In genomic region chr3:95142617-95143011, GRCm38 (mm10) we compare ENCODE assay signal across 9 mouse cellular contexts. TPM values are rescaled to one million over a fixed set of nuclear protein-coding genes. Genes with fewer than 3 reads are reported as not detected.
DNase-seq lines count a peak whose midpoint lies in the region; ATAC-seq and TF ChIP-seq lines count a peak whose summit lies in the region.
"Had no signal": no experiment of that assay in that cellular context is flagged by ENCODE, and none has a peak within 500 bp of the region (broad histone marks: within the 10 kb centered on the region; RNA-seq: fewer than 3 reads in every experiment).

No protein-coding gene starts in this region.

- peak; percentile 79 for ATAC-seq in forebrain, embryonic 13.5 days
- ATAC-seq in hematopoietic stem cell, adult 5-6 weeks (replicated peaks in 1 of 2; ENCODE audit: insufficient read depth in 1 of 2, low FRiP score in 2 of 2, low TSS enrichment in 1 of 2, low read depth in 1 of 2, poor library complexity in 2 of 2, severe bottlenecking in 2 of 2), result peak; percentile 79
- peak; percentile 77 for ATAC-seq in lung, embryonic 16.5 days (ENCODE audit: low read depth)

- H3K4me1 ChIP-seq in ES-Bruce4 (ENCODE audit: control insufficient read depth, insufficient read depth, low read length), result peaks cover 2% of the 10 kb centered on the region
- no peaks in the 10 kb centered on the region for H3K4me1 ChIP-seq in forebrain, embryonic 13.5 days
- H3K4me1 ChIP-seq in lung, embryonic 16.5 days (replicated peaks; ENCODE audit: control insufficient read depth, insufficient read depth, low read length), result no peaks in the 10 kb centered on the region
- peaks cover 32% of the 10 kb centered on the region for H3K4me1 ChIP-seq in thymus, adult 2 months (replicated peaks; ENCODE audit: control insufficient read depth, insufficient read depth, low read length)
- H3K4me1 ChIP-seq: heart, embryonic 13.5 days had no signal

- TF ChIP-seq POLR2A in ES-Bruce4 (IDR thresholded peaks at IDR 0.05; ENCODE audit: insufficient read depth, low read length), result no peak
- TF ChIP-seq POLR2A in thymus, adult 2 months (IDR thresholded peaks at IDR 0.05; ENCODE audit: control insufficient read depth, extremely low read depth, insufficient read depth, low read length, poor library complexity), result no peak

- no peak for TF ChIP-seq EP300 in ES-Bruce4 (IDR thresholded peaks at IDR 0.05; ENCODE audit: insufficient read depth, low read depth, low read length)

- 8% methylated on average over 5 of the region's 5 CpGs for WGBS in forebrain, embryonic 13.5 days
- 9% methylated on average over 5 of the region's 5 CpGs for WGBS in lung, embryonic 16.5 days
- 8% methylated on average over 5 of the region's 5 CpGs for WGBS in thymus, adult 2 months

- no peak overlapping the region for H3K9ac ChIP-seq in ES-Bruce4 (ENCODE audit: low read depth, poor library complexity, severe bottlenecking)
- no peak overlapping the region for H3K9ac ChIP-seq in forebrain, embryonic 13.5 days
- no peak overlapping the region for H3K9ac ChIP-seq in lung, embryonic 16.5 days (ENCODE audit: low read length)
- H3K9ac ChIP-seq: heart, embryonic 13.5 days had no signal

- H3K9me3 ChIP-seq in ES-Bruce4 (replicated peaks; ENCODE audit: control insufficient read depth, insufficient read depth, low read length, poor library complexity, severe bottlenecking), result no peaks in the 10 kb centered on the region
- H3K9me3 ChIP-seq in forebrain, embryonic 13.5 days (replicated peaks), result no peaks in the 10 kb centered on the region
- H3K9me3 ChIP-seq in lung, embryonic 16.5 days (ENCODE audit: control insufficient read depth, low read length), result no peaks in the 10 kb centered on the region
- H3K9me3 ChIP-seq: heart, embryonic 13.5 days had no signal

- DNase-seq in c-Kit-positive CD71-positive TER-119-positive erythroid progenitor cells, embryonic 14.5 days (ENCODE audit: low spot score), result peak; percentile 83
- peak; percentile 70 to 89 for DNase-seq in layer of hippocampus, adult 8-10 months (ENCODE audit: low spot score in 2 of 2)
- DNase-seq in ovary, adult 18-20 months (ENCODE audit: low spot score), result peak; percentile 66
- DNase-seq in thymus, adult 2 months, result peak; percentile 91

- no peak overlapping the region for H3K4me2 ChIP-seq in forebrain, embryonic 13.5 days
- H3K4me2 ChIP-seq in lung, embryonic 16.5 days (ENCODE audit: low read depth, low read length), result no peak overlapping the region
- H3K4me2 ChIP-seq: heart, embryonic 13.5 days had no signal

- no peak overlapping the region for H3K4me3 ChIP-seq in ES-Bruce4 (ENCODE audit: low read depth, low read length)
- no peak overlapping the region for H3K4me3 ChIP-seq in forebrain, embryonic 13.5 days
- H3K4me3 ChIP-seq in lung, embryonic 16.5 days (ENCODE audit: low read length), result no peak overlapping the region
- H3K4me3 ChIP-seq in thymus, adult 2 months (ENCODE audit: control insufficient read depth, insufficient read depth, low read length), result no peak overlapping the region
- H3K4me3 ChIP-seq: heart, embryonic 13.5 days had no signal

- TF ChIP-seq CTCF in ES-Bruce4 (IDR thresholded peaks at IDR 0.05; ENCODE audit: low read depth, low read length), result peak; percentile 97
- TF ChIP-seq CTCF in thymus, adult 2 months (IDR thresholded peaks at IDR 0.05; ENCODE audit: borderline replicate concordance, control insufficient read depth, extremely low read depth, insufficient read depth, low read length, poor library complexity), result peak; percentile 89

- no peak overlapping the region for H3K27ac ChIP-seq in ES-Bruce4 (ENCODE audit: insufficient read depth, low read length)
- H3K27ac ChIP-seq in forebrain, embryonic 13.5 days, result no peak overlapping the region
- no peak overlapping the region for H3K27ac ChIP-seq in lung, embryonic 16.5 days (ENCODE audit: low read length)
- H3K27ac ChIP-seq in thymus, adult 2 months (ENCODE audit: control insufficient read depth, insufficient read depth, low read length), result peak overlapping the region; percentile 97; the same call in 1 of the 2 replicates
- H3K27ac ChIP-seq: heart, embryonic 13.5 days had no signal

- no peaks in the 10 kb centered on the region for H3K27me3 ChIP-seq in ES-Bruce4 (ENCODE audit: control insufficient read depth, insufficient read depth, low read length, poor library complexity, severe bottlenecking)
- H3K27me3 ChIP-seq in forebrain, embryonic 13.5 days, result no peaks in the 10 kb centered on the region
- no peaks in the 10 kb centered on the region for H3K27me3 ChIP-seq in lung, embryonic 16.5 days (ENCODE audit: control insufficient read depth, insufficient read depth, low read depth, low read length)
- H3K27me3 ChIP-seq in thymus, adult 2 months (ENCODE audit: control insufficient read depth, insufficient read depth, low read length), result no peaks in the 10 kb centered on the region
- H3K27me3 ChIP-seq: heart, embryonic 13.5 days had no signal

- no peaks in the 10 kb centered on the region for H3K36me3 ChIP-seq in ES-Bruce4 (ENCODE audit: control insufficient read depth, insufficient read depth, low read length, poor library complexity, severe bottlenecking)
- H3K36me3 ChIP-seq in forebrain, embryonic 13.5 days (ENCODE audit: poor library complexity, severe bottlenecking), result peaks cover 18% of the 10 kb centered on the region
- peaks cover 5% of the 10 kb centered on the region; the same call in 1 of the 2 replicates for H3K36me3 ChIP-seq in lung, embryonic 16.5 days (ENCODE audit: control insufficient read depth, insufficient read depth, low read length)
- H3K36me3 ChIP-seq in thymus, adult 2 months (ENCODE audit: control insufficient read depth, insufficient read depth, low read length), result peaks cover 11% of the 10 kb centered on the region; the same call in 1 of the 2 replicates

RNA-seq across cellular contexts. Expression of gene Tnfaip8l2, which starts 0.5 kb away (rescaled TPM):
- not detected in 2 replicates for polyA plus RNA-seq in ES-Bruce4 (2011; ENCODE audit: insufficient read depth, insufficient read length, low read depth, missing spikeins)
- 1.1 and 1.2 TPM in 2 replicates for polyA plus RNA-seq in forebrain, embryonic 13.5 days (2015; fragmentation: Nextera tagmentation; extraction: Ambion mirVana)
- 15.2 and 16.3 TPM in 2 replicates for total RNA-seq in hematopoietic stem cell, adult 5-6 weeks (2017)
- 10 to 100 TPM in 1 of 4 experiments, 1 to 10 TPM in 3; 1.7 to 11.1 (median 5.4) TPM for total RNA-seq in layer of hippocampus, adult 8-10 months (2022)
- polyA plus RNA-seq in lung, embryonic 16.5 days (2015; fragmentation: Nextera tagmentation; extraction: Ambion mirVana), result 4.0 and 5.4 TPM in 2 replicates
- polyA plus RNA-seq in thymus, adult 2 months (2012; rRNA removed), result 78.5 and 79.6 TPM in 2 replicates

RNA-seq across cellular contexts. Expression of gene Lysmd1, which starts 8.7 kb away (rescaled TPM):
- 4.0 and 5.7 TPM in 2 replicates for polyA plus RNA-seq in ES-Bruce4 (2011; ENCODE audit: insufficient read depth, insufficient read length, low read depth, missing spikeins)
- 29.6 and 30.8 TPM in 2 replicates for polyA plus RNA-seq in forebrain, embryonic 13.5 days (2015; fragmentation: Nextera tagmentation; extraction: Ambion mirVana)
- total RNA-seq in hematopoietic stem cell, adult 5-6 weeks (2017), result 8.6 and 10.4 TPM in 2 replicates
- 10 to 100 TPM; 12.5 to 17.7 (median 13.4) TPM for total RNA-seq in layer of hippocampus, adult 8-10 months (2022)
- 16.2 and 16.9 TPM in 2 replicates for polyA plus RNA-seq in lung, embryonic 16.5 days (2015; fragmentation: Nextera tagmentation; extraction: Ambion mirVana)
- 13.1 and 14.1 TPM in 2 replicates for polyA plus RNA-seq in thymus, adult 2 months (2012; rRNA removed)

RNA-seq across cellular contexts. Expression of gene Scnm1, which starts 8.8 kb away (rescaled TPM):
- polyA plus RNA-seq in ES-Bruce4 (2011; ENCODE audit: insufficient read depth, insufficient read length, low read depth, missing spikeins), result 48.5 and 52.1 TPM in 2 replicates
- polyA plus RNA-seq in forebrain, embryonic 13.5 days (2015; fragmentation: Nextera tagmentation; extraction: Ambion mirVana), result 99.5 and 106 TPM in 2 replicates
- total RNA-seq in hematopoietic stem cell, adult 5-6 weeks (2017), result 96.4 and 116 TPM in 2 replicates
- 10 to 100 TPM; 51.4 to 57.8 (median 54.9) TPM for total RNA-seq in layer of hippocampus, adult 8-10 months (2022)
- polyA plus RNA-seq in lung, embryonic 16.5 days (2015; fragmentation: Nextera tagmentation; extraction: Ambion mirVana), result 69.9 and 79.0 TPM in 2 replicates
- 56.4 and 63.8 TPM in 2 replicates for polyA plus RNA-seq in thymus, adult 2 months (2012; rRNA removed)

RNA-seq across cellular contexts. Expression of gene Sema6c, which starts 17.6 kb away (rescaled TPM):
- 13.3 and 18.8 TPM in 2 replicates for polyA plus RNA-seq in ES-Bruce4 (2011; ENCODE audit: insufficient read depth, insufficient read length, low read depth, missing spikeins)
- polyA plus RNA-seq in forebrain, embryonic 13.5 days (2015; fragmentation: Nextera tagmentation; extraction: Ambion mirVana), result 14.1 and 14.6 TPM in 2 replicates
- total RNA-seq in hematopoietic stem cell, adult 5-6 weeks (2017), result 0.31 and 1.3 TPM in 2 replicates
- total RNA-seq in layer of hippocampus, adult 8-10 months (2022), result 10 to 100 TPM; 27.1 to 36.4 (median 30.9) TPM
- 3.2 and 4.1 TPM in 2 replicates for polyA plus RNA-seq in lung, embryonic 16.5 days (2015; fragmentation: Nextera tagmentation; extraction: Ambion mirVana)
- 12.0 and 14.0 TPM in 2 replicates for polyA plus RNA-seq in thymus, adult 2 months (2012; rRNA removed)

RNA-seq across cellular contexts. Expression of gene Tmod4, which starts 18.3 kb away (rescaled TPM):
- polyA plus RNA-seq in ES-Bruce4 (2011; ENCODE audit: insufficient read depth, insufficient read length, low read depth, missing spikeins), result 0.90 TPM in 1 of 2 replicates, not detected in the other
- 0.72 and 0.81 TPM in 2 replicates for polyA plus RNA-seq in forebrain, embryonic 13.5 days (2015; fragmentation: Nextera tagmentation; extraction: Ambion mirVana)
- 0.63 TPM in 1 of 2 replicates, not detected in the other for total RNA-seq in hematopoietic stem cell, adult 5-6 weeks (2017)
- under 1 TPM in 2 of 4 experiments, not detected in 2; 0.55 to 0.81 TPM for total RNA-seq in layer of hippocampus, adult 8-10 months (2022)
- 2.7 and 4.4 TPM in 2 replicates for polyA plus RNA-seq in lung, embryonic 16.5 days (2015; fragmentation: Nextera tagmentation; extraction: Ambion mirVana)
- 1.8 and 3.6 TPM in 2 replicates for polyA plus RNA-seq in thymus, adult 2 months (2012; rRNA removed)

Comparison
In these comparisons a context has a peak if more than half of its experiments do, and no peak if none do; other contexts are left out.
1. RNA of gene Tnfaip8l2, which starts 0.5 kb away (polyA plus RNA-seq): 78.5 to 79.6 TPM in thymus, adult 2 months; 4.0 to 5.4 TPM in lung, embryonic 16.5 days, 1.1 to 1.2 TPM in forebrain, embryonic 13.5 days and not detected in ES-Bruce4; every median in the first group is over 10 times any median in the second.
2. Peak in every context shown above with its lines, with median percentiles within 50 percentile points of each other: DNase-seq and ATAC-seq.